Mouse (Mus musculus) MEL (cell line): ENCODE results near the gene A130010J15Rik. TPM values are rescaled to one million over a fixed set of nuclear protein-coding genes. Genes with fewer than 3 reads are reported as not detected.

Experiments
- DNase-seq: peaks from one replicate; pipeline ENCODE4 v3.0.0; 2011; ENCODE audit warnings: low read depth, low spot score
- H3K27ac ChIP-seq: 2 replicates; pipeline ENCODE4 v1.5.1; 2012; ENCODE audit warnings: low read depth, mild to moderate bottlenecking, control low read depth, low read length, moderate library complexity; ENCODE audit not compliant: control insufficient read depth
- H3K27me3 ChIP-seq, 2 experiments: fragments of 150-350 bp in 1 of 2; sonication (generic) in 1 of 2; 2 replicates each; pipeline ENCODE4 v1.6.1; 2012; ENCODE audit warnings: low read length in 2 of 2, mild to moderate bottlenecking in 2 of 2, improper control_type of control experiment in 1 of 2, moderate library complexity in 1 of 2; ENCODE audit not compliant: insufficient read depth in 2 of 2, control insufficient read depth in 1 of 2
- H3K36me3 ChIP-seq, 2 experiments: 2 replicates each; pipeline ENCODE4 v1.6.1; 2012 to 2014; ENCODE audit warnings: low read length in 2 of 2, improper control_type of control experiment in 1 of 2, inconsistent platforms in 1 of 2, mild to moderate bottlenecking in 1 of 2; ENCODE audit not compliant: insufficient read depth in 2 of 2, control insufficient read depth in 1 of 2
- H3K4me1 ChIP-seq, 2 experiments: fragments of 150-350 bp in 1 of 2; sonication (generic) in 1 of 2; 2 replicates each; pipeline ENCODE4 v1.6.1; 2012; ENCODE audit warnings: low read length in 2 of 2, improper control_type of control experiment in 1 of 2, mild to moderate bottlenecking in 1 of 2; ENCODE audit not compliant: insufficient read depth in 2 of 2, control insufficient read depth in 1 of 2
- H3K4me3 ChIP-seq, 2 experiments: fragments of 150-350 bp in 1 of 2; sonication (generic) in 1 of 2; 2 replicates each; pipeline ENCODE4 v1.5.1; 2012; ENCODE audit warnings: low read depth in 2 of 2, low read length in 2 of 2, mild to moderate bottlenecking in 2 of 2, moderate library complexity in 2 of 2, control low read depth in 1 of 2, improper control_type of control experiment in 1 of 2; ENCODE audit not compliant: control insufficient read depth in 1 of 2, insufficient read depth in 1 of 2
- H3K79me2 ChIP-seq: 2 replicates; pipeline ENCODE4 v1.6.1; 2012; ENCODE audit warnings: mild to moderate bottlenecking, low read length, moderate library complexity; ENCODE audit not compliant: control insufficient read depth, poor library complexity, insufficient read depth
- H3K9ac ChIP-seq: 2 replicates; pipeline ENCODE4 v1.6.1; 2012; ENCODE audit warnings: low read depth, mild to moderate bottlenecking, control low read depth, low read length, moderate library complexity; ENCODE audit not compliant: control insufficient read depth, poor library complexity, severe bottlenecking
- H3K9me3 ChIP-seq: fragments of 150-350 bp; sonication (generic); replicated peaks from 2 replicates; pipeline ENCODE4 v1.6.1; 2012; ENCODE audit warnings: mild to moderate bottlenecking, low read length, improper control_type of control experiment, moderate library complexity; ENCODE audit not compliant: insufficient read depth
- BHLHE40 ChIP-seq: IDR thresholded peaks from 2 replicates; pipeline ENCODE4 v1.6.1; 2012; ENCODE audit warnings: low read depth, mild to moderate bottlenecking, inconsistent platforms, low read length, improper control_type of control experiment, borderline replicate concordance
- CHD1 ChIP-seq: IDR thresholded peaks from 2 replicates; pipeline ENCODE4 v1.6.1; 2012; ENCODE audit warnings: low read depth, mild to moderate bottlenecking, inconsistent platforms, low read length, improper control_type of control experiment
- CHD2 ChIP-seq: IDR thresholded peaks from 2 replicates; pipeline ENCODE4 v1.6.1; 2011; ENCODE audit warnings: low read length, improper control_type of control experiment
- CTCF ChIP-seq, 3 experiments: IDR thresholded peaks in 2 of 3; conservative IDR thresholded peaks in 1 of 3; 2 replicates each; pipeline ENCODE4 v1.5.1; 2011 to 2012; ENCODE audit warnings: low read length in 3 of 3, low read depth in 2 of 3, mild to moderate bottlenecking in 2 of 3, improper control_type of control experiment in 1 of 3, inconsistent platforms in 1 of 3, mixed read lengths in 1 of 3, moderate library complexity in 1 of 3; ENCODE audit not compliant: control insufficient read depth in 1 of 3, insufficient read depth in 1 of 3, poor library complexity in 1 of 3, severe bottlenecking in 1 of 3
- ELF1 ChIP-seq: IDR thresholded peaks from 2 replicates; pipeline ENCODE4 v1.6.1; 2014; ENCODE audit warnings: low read depth, mild to moderate bottlenecking, inconsistent platforms, low read length, improper control_type of control experiment, moderate library complexity
- ETS1 ChIP-seq: IDR thresholded peaks from 2 replicates; pipeline ENCODE4 v1.6.1; 2012; ENCODE audit warnings: low read depth, mild to moderate bottlenecking, inconsistent platforms, low read length, improper control_type of control experiment, moderate library complexity
- GATA1 ChIP-seq: IDR thresholded peaks from 2 replicates; pipeline ENCODE4 v1.6.1; 2011; ENCODE audit warnings: low read depth, low read length, improper control_type of control experiment
- HCFC1 ChIP-seq: IDR thresholded peaks from 2 replicates; pipeline ENCODE4 v1.6.1; 2012; ENCODE audit warnings: low read depth, mild to moderate bottlenecking, inconsistent platforms, low read length, improper control_type of control experiment, moderate library complexity
- MAFK ChIP-seq: IDR thresholded peaks from 2 replicates; pipeline ENCODE4 v1.6.1; 2011; ENCODE audit warnings: low read depth, mild to moderate bottlenecking, low read length, improper control_type of control experiment, borderline replicate concordance
- MAX ChIP-seq: IDR thresholded peaks from 2 replicates; pipeline ENCODE4 v1.6.1; 2011; ENCODE audit warnings: low read length, improper control_type of control experiment
- MAZ ChIP-seq: IDR thresholded peaks from 2 replicates; pipeline ENCODE4 v1.6.1; 2012; ENCODE audit warnings: low read depth, mild to moderate bottlenecking, inconsistent platforms, low read length, improper control_type of control experiment
- MEF2A ChIP-seq: IDR thresholded peaks from 2 replicates; pipeline ENCODE4 v1.6.1; 2014; ENCODE audit warnings: low read depth, mild to moderate bottlenecking, inconsistent platforms, low read length, improper control_type of control experiment; ENCODE audit not compliant: poor library complexity, insufficient replicate concordance, severe bottlenecking; ENCODE audit errors: extremely low read depth
- MXI1 ChIP-seq: IDR thresholded peaks from 2 replicates; pipeline ENCODE4 v1.6.1; 2011; ENCODE audit warnings: mild to moderate bottlenecking, low read depth, low read length, improper control_type of control experiment
- MYC ChIP-seq: IDR thresholded peaks from 2 replicates; pipeline ENCODE4 v1.6.1; 2011; ENCODE audit warnings: low read depth, mild to moderate bottlenecking, low read length, improper control_type of control experiment, moderate library complexity
- NELFE ChIP-seq: IDR thresholded peaks from 2 replicates; pipeline ENCODE4 v1.6.1; 2011; ENCODE audit warnings: low read depth, low read length, improper control_type of control experiment
- NRF1 ChIP-seq: IDR thresholded peaks from 2 replicates; pipeline ENCODE4 v1.6.1; 2014; ENCODE audit warnings: low read depth, mild to moderate bottlenecking, inconsistent platforms, low read length, improper control_type of control experiment, moderate library complexity; ENCODE audit not compliant: poor library complexity, insufficient read depth, severe bottlenecking
- POLR2A ChIP-seq, 2 experiments: IDR thresholded peaks; 2 replicates each; pipeline ENCODE4 v1.6.1; 2011 to 2012; ENCODE audit warnings: low read length in 2 of 2, mild to moderate bottlenecking in 2 of 2, control low read depth in 1 of 2, improper control_type of control experiment in 1 of 2, low read depth in 1 of 2, moderate library complexity in 1 of 2; ENCODE audit not compliant: control insufficient read depth in 1 of 2, insufficient read depth in 1 of 2, poor library complexity in 1 of 2
- POLR2AphosphoS2 ChIP-seq: IDR thresholded peaks from 2 replicates; pipeline ENCODE4 v1.6.1; 2011; ENCODE audit warnings: low read length, improper control_type of control experiment
- POLR2AphosphoS5 ChIP-seq: IDR thresholded peaks from 2 replicates; pipeline ENCODE4 v1.6.1; 2012; ENCODE audit warnings: low read depth, borderline replicate concordance, mild to moderate bottlenecking, inconsistent platforms, low read length, moderate library complexity, mixed read lengths
- SIN3A ChIP-seq: IDR thresholded peaks from 2 replicates; pipeline ENCODE4 v1.6.1; 2012; ENCODE audit warnings: low read length, improper control_type of control experiment, inconsistent platforms
- TAL1 ChIP-seq: IDR thresholded peaks from 2 replicates; pipeline ENCODE4 v1.6.1; 2012; ENCODE audit warnings: mild to moderate bottlenecking, inconsistent platforms, low read length, moderate library complexity, mixed read lengths
- TBP ChIP-seq: IDR thresholded peaks from 2 replicates; pipeline ENCODE4 v1.8.0; 2011; ENCODE audit warnings: low read depth, low read length, improper control_type of control experiment
- TCF12 ChIP-seq: IDR thresholded peaks from 2 replicates; pipeline ENCODE4 v1.6.1; 2014; ENCODE audit warnings: low read depth, mild to moderate bottlenecking, inconsistent platforms, low read length, improper control_type of control experiment, moderate library complexity
- UBTF ChIP-seq: IDR thresholded peaks from 2 replicates; pipeline ENCODE4 v1.6.1; 2012; ENCODE audit warnings: low read depth, mild to moderate bottlenecking, inconsistent platforms, low read length, improper control_type of control experiment, moderate library complexity, borderline replicate concordance; ENCODE audit not compliant: insufficient read depth
- USF1 ChIP-seq: IDR thresholded peaks from 2 replicates; pipeline ENCODE4 v1.6.1; 2014; ENCODE audit warnings: low read depth, mild to moderate bottlenecking, inconsistent platforms, low read length, improper control_type of control experiment, moderate library complexity
- ZMIZ1 ChIP-seq: IDR thresholded peaks from 2 replicates; pipeline ENCODE4 v1.6.1; 2012; ENCODE audit warnings: low read depth, mild to moderate bottlenecking, inconsistent platforms, low read length, improper control_type of control experiment, moderate library complexity
- ZNF384 ChIP-seq: IDR thresholded peaks from 2 replicates; pipeline ENCODE4 v1.6.1; 2012; ENCODE audit warnings: low read depth, mild to moderate bottlenecking, inconsistent platforms, low read length, improper control_type of control experiment
- polyA plus RNA-seq, 2 experiments: library from polyadenylated mRNA; stranded (reverse) in 1 of 2; unstranded in 1 of 2; fragments of >175 nt in 1 of 2; fragments of >200 nt in 1 of 2; gene quantifications; 2 replicates each; pipeline versions ENCODE4 v1.2.1 to v1.2.4; 2012; ENCODE audit warnings: low replicate concordance in 2 of 2, low read depth in 1 of 2; ENCODE audit not compliant: insufficient read length in 2 of 2, insufficient read depth in 1 of 2, missing spikeins in 1 of 2
- total RNA-seq: library from RNA; depleted of rRNA; stranded (reverse); fragments of 300-350 nt; gene quantifications from 2 replicates; pipeline ENCODE4 v1.2.3, GENCODE M21; 2012

A130010J15Rik gene
- total and polyA plus RNA-seq, 3 experiments: 5.8 to 13.2 TPM; not detected in 1

DNA sequence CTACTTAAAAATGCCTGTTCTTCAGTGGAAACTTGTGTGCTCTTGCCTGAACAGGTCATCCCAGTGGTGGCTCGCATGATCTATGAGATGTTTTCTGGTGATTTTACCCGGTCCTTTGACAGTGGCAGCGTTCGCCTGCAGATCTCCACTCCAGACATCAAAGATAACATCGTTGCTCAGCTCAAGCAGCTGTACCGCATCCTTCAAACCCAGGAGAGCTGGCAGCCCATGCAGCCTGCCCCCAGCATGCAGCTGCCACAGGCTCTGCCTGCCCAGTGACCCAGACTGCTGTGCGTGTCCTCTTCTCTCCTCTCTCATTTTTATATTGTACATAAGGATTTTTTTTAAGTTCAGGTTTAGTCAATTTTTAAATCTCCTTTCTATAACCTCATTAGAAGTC, 1.4 kb downstream of the A130010J15Rik start:
- peaks cover 2 to 28% of the 10 kb centered on the region in 2 experiments for H3K4me1 ChIP-seq
- no peak for TF ChIP-seq TAL1
- no peak for TF ChIP-seq MAX
- no peak for TF ChIP-seq HCFC1
- peaks cover 6% of the 10 kb centered on the region for H3K79me2 ChIP-seq
- DNase-seq: no peak
- H3K27ac ChIP-seq: no peak overlapping the region
- H3K27me3 ChIP-seq: no peaks in the 10 kb centered on the region
- H3K4me3 ChIP-seq: no peak overlapping the region
- no peaks in the 10 kb centered on the region for H3K9me3 ChIP-seq
- peaks cover 0 to 28% of the 10 kb centered on the region in 2 experiments; a peak in 2 of 4 replicates for H3K36me3 ChIP-seq
- no peak overlapping the region for H3K9ac ChIP-seq

DNA sequence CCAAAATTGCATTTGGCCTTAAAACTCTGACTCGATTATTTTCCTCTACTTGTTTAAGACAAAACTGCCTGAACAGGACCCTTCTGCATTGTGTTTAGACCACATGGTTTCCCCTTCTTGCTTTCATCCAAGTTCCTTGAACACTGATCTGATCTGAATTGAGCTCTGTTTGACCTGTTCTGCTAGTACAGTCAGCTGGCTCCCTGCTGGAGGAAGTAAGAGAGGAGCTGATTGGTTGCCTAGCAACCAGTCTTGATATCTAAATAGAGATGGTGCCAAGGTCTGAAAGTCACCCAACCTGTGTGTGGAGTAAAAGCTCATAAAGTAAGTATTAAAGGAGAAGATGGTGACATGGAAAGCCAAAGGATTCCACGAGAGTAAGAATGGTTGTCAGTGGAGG, 2.0 kb downstream of the A130010J15Rik start:
- H3K27me3 ChIP-seq: no peaks in the 10 kb centered on the region

DNA sequence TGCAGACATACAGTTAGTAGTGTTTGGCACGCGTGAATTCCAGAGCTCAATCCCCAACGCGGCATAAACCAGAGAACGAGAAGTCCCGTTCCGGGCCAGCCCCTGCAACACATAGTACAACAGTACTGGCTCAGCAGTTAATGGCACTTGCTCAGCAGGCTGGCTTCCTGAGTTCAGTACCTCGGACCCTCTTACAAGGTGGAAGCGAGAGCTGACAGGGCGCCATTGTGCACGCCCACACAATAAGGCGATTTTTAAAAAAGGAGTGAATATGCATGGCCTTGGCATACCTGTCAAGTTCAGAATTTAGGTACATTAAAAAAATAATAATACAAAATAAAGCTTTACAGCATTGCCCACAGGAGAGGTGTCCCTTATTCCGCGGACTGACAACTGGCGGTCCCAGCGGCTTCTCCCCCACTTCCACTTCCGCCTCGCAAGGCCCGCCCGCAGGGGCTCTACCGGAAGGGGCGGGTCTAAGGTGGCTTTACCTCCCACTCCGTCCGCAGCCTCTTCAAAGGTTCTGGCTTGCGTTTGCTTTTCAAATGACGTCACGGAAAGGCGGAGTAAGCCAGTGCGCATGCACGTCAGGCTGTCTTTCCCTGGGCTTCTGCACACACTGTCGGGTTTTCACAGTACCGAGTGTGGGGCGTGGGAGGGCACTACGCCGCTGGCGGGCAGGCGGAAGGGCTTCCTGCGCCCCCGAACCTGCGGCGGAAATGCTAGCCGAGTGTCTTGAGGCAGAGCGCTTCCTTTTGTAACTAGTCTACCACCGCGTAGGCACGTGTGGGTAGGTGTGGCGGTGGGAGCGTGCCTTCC, 5.4 kb downstream of the A130010J15Rik start:
- Histone ChIP-seq H3K4me1 (peaks cover 9 to 41% of the 10 kb centered on the region in 2 experiments), H3K36me3 (peaks cover 0 to 45% of the 10 kb centered on the region in 2 experiments; a peak in 2 of 4 replicates), H3K9me3 (no peaks in the 10 kb centered on the region), H3K79me2 (peaks cover 14% of the 10 kb centered on the region), H3K4me3 (peak overlapping the region; percentile 80 to 81), H3K9ac (peak overlapping the region; percentile 87), H3K27me3 (no peaks in the 10 kb centered on the region), H3K27ac (peak overlapping the region; percentile 82)
- peak; percentile 99 for DNase-seq
- TF ChIP-seq TCF12 (0 out of 2 replicates have a peak, but pooled peaks have one; percentile 51), MEF2A (no peak), SIN3A (peak; percentile 85), ELF1 (peak; percentile 89), MYC (peak; percentile 84), USF1 (peak; percentile 61), CHD2 (no peak), CHD1 (no peak), MAZ (no peak), TBP (peak; percentile 78), MXI1 (peak; percentile 80; the same call in 1 of the 2 replicates), POLR2A (IDR thresholded peaks at IDR 0.05; ENCODE audit: control insufficient read depth in 1 of 2, insufficient read depth in 1 of 2, low read depth in 1 of 2, low read length in 2 of 2, poor library complexity in 1 of 2) (peak; percentile 81 to 94), NELFE (peak; percentile 81), NRF1 (peak; percentile 92), ZMIZ1 (peak; percentile 76)

More for the DNA sequence above, 2.0 kb downstream of the A130010J15Rik start:
- H3K4me3 ChIP-seq: no peak overlapping the region
- no peak overlapping the region for H3K27ac ChIP-seq
- no peak overlapping the region for H3K9ac ChIP-seq
- H3K79me2 ChIP-seq: peaks cover 12% of the 10 kb centered on the region
- no peaks in the 10 kb centered on the region for H3K9me3 ChIP-seq
- TF ChIP-seq GATA1 (peak; percentile 47), ZNF384 (no peak), POLR2AphosphoS2 (no peak), MXI1 (peak; percentile 72), TCF12 (no peak), SIN3A (peak; percentile 89), ZMIZ1 (no peak), NRF1 (no peak), BHLHE40 (no peak), CTCF (IDR thresholded peaks at IDR 0.05 in 2 of 3, conservative IDR thresholded peaks at IDR 0.05 in 1 of 3; ENCODE audit: control insufficient read depth in 1 of 3, insufficient read depth in 1 of 3, low read depth in 2 of 3, low read length in 3 of 3, poor library complexity in 1 of 3, severe bottlenecking in 1 of 3) (no peak), UBTF (no peak), MYC (peak; percentile 38; the same call in 1 of the 2 replicates), ETS1 (peak; percentile 98), MAFK (no peak), ELF1 (0 out of 2 replicates have a peak, but pooled peaks have one; percentile 38), POLR2AphosphoS5 (no peak)
- H3K36me3 ChIP-seq: peaks cover 0 to 34% of the 10 kb centered on the region in 2 experiments; a peak in 2 of 4 replicates
- H3K4me1 ChIP-seq: peaks cover 3 to 35% of the 10 kb centered on the region in 2 experiments
- DNase-seq: peak; percentile 88
